Mouse (Mus musculus) E14TG2a.4 (cell line): ENCODE measurements around the gene Olfr53.

Source experiments
- CTCF ChIP-seq: conservative IDR thresholded peaks from 2 replicates; pipeline ENCODE4 v1.5.1; 2014; ENCODE audit warnings: low read length
- POU5F1 ChIP-seq: IDR thresholded peaks from 2 replicates; pipeline ENCODE4 v1.6.1; 2014; ENCODE audit warnings: low read length, borderline replicate concordance

DNA sequence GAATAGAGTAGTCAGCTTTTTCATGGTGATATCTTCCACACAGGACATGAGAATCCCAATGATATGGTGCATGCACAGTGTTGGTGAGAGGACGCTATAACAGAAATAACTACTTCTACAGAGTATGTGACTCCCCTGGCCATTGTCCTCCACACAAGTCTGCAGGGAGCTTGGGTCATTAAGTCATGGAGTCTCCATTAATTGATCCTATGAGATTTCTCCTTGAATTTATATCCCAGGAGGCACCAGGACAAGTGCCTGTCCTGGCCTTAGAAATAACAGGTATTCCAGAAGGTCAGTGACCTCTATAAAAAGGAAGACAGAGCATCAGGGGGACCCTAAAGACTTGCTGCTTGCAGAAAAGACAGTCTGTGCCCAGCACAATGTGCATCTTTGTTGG lies at the start of gene Olfr53:
- TF ChIP-seq CTCF (no peak), POU5F1 (no peak)
